Mouse (Mus musculus) limb, embryonic 13.5 days (tissue): Measurements from ENCODE around the gene Fcnb. TPM values are rescaled to one million over a fixed set of nuclear protein-coding genes. Genes with fewer than 3 reads are reported as not detected.

Experiments used
- ATAC-seq: fragments of 200-750 bp; cut with Nextera tagmentation; 2 replicates; pipeline ENCODE4 v1.8.0; 2017; ENCODE audit warnings: low read depth, moderate number of reproducible peaks, moderate TSS enrichment; ENCODE audit not compliant: low FRiP score
- H3K27ac ChIP-seq: fragments of 300-500 bp; sonication (generic); 2 replicates; pipeline ENCODE4 v1.5.1; 2015; ENCODE audit warnings: inconsistent platforms, mild to moderate bottlenecking, moderate library complexity
- H3K27me3 ChIP-seq: fragments of 300-500 bp; sonication (generic); 2 replicates; pipeline ENCODE4 v1.6.1; 2015; ENCODE audit warnings: mild to moderate bottlenecking, inconsistent platforms
- H3K36me3 ChIP-seq: fragments of 300-500 bp; sonication (generic); 2 replicates; pipeline ENCODE4 v1.6.1; 2015; ENCODE audit warnings: inconsistent platforms, mild to moderate bottlenecking, moderate library complexity
- H3K4me1 ChIP-seq: fragments of 300-500 bp; sonication (generic); 2 replicates; pipeline ENCODE4 v1.6.1; 2015; ENCODE audit warnings: inconsistent platforms
- H3K4me2 ChIP-seq: fragments of 300-500 bp; sonication (generic); replicated peaks from 2 replicates; pipeline ENCODE4 v1.6.1; 2015; ENCODE audit warnings: inconsistent platforms, mild to moderate bottlenecking, moderate library complexity
- H3K4me3 ChIP-seq: fragments of 300-500 bp; sonication (generic); 2 replicates; pipeline ENCODE4 v1.5.1; 2015; ENCODE audit warnings: moderate library complexity, mild to moderate bottlenecking, inconsistent platforms
- H3K9ac ChIP-seq: fragments of 300-500 bp; sonication (generic); 2 replicates; pipeline ENCODE4 v1.6.1; 2015; ENCODE audit warnings: mild to moderate bottlenecking, inconsistent platforms
- H3K9me3 ChIP-seq: fragments of 300-500 bp; sonication (generic); 2 replicates; pipeline ENCODE4 v1.6.1; 2016; ENCODE audit warnings: inconsistent platforms
- WGBS: fragments of 180-500 bp; shearing (Covaris S2); methylation state at CpG from one replicate; pipeline ENCODE4 v1.1.7; 2015; 5-methylcytosine and 5-hydroxymethylcytosine counted together
- polyA plus RNA-seq: library from polyadenylated mRNA; unstranded; fragments of >200 nt; fragmentation: Nextera tagmentation; extraction: Ambion mirVana; gene quantifications from 2 replicates; pipeline ENCODE4 v1.2.1, GENCODE M21; 2015

Fcnb gene
- not detected in 2 replicates for polyA plus RNA-seq

GRCm38 (mm10) chr2:28084768-28085167 is at the start of gene Fcnb:
TSS of gene Fcnb (minus strand) at chr2:28084885.
- WGBS: 78% methylated on average over 3 of the region's 3 CpGs
- H3K4me3 ChIP-seq: no peak within 1 kb of the TSS
- H3K4me2 ChIP-seq: no peak within 1 kb of the TSS
- H3K36me3 ChIP-seq: no peaks in the 10 kb centered on the region
- no peak for ATAC-seq
- peaks cover 7% of the 10 kb centered on the region; the same call in 1 of the 2 replicates for H3K4me1 ChIP-seq
- H3K27me3 ChIP-seq: no peaks in the 10 kb centered on the region
- H3K27ac ChIP-seq: no peak within 1 kb of the TSS
- H3K9me3 ChIP-seq: no peaks in the 10 kb centered on the region
- H3K9ac ChIP-seq: no peak within 1 kb of the TSS

GRCm38 (mm10) chr2:28133833-28134232 is 49.1 kb upstream of the Fcnb start:
- 86% methylated on average over 9 of the region's 9 CpGs for WGBS
- no peak overlapping the region for H3K9ac ChIP-seq
- no peak for ATAC-seq

GRCm38 (mm10) chr2:28132117-28132516 is 47.4 kb upstream of the Fcnb start:
- 56% methylated on average over 4 of the region's 4 CpGs for WGBS
- no peaks in the 10 kb centered on the region for H3K27me3 ChIP-seq
- no peak overlapping the region for H3K27ac ChIP-seq
- ATAC-seq: no peak
- H3K9ac ChIP-seq: no peak overlapping the region
- H3K4me1 ChIP-seq: peaks cover 5% of the 10 kb centered on the region; the same call in 1 of the 2 replicates
- H3K36me3 ChIP-seq: no peaks in the 10 kb centered on the region
- H3K4me3 ChIP-seq: no peak overlapping the region
- H3K9me3 ChIP-seq: no peaks in the 10 kb centered on the region
- H3K4me2 ChIP-seq: no peak overlapping the region

More at GRCm38 (mm10) chr2:28133833-28134232, 49.1 kb upstream of the Fcnb start:
- Histone ChIP-seq H3K4me2 (no peak overlapping the region), H3K4me1 (peaks cover 15% of the 10 kb centered on the region), H3K27me3 (no peaks in the 10 kb centered on the region), H3K4me3 (no peak overlapping the region), H3K27ac (no peak overlapping the region), H3K9me3 (no peaks in the 10 kb centered on the region), H3K36me3 (no peaks in the 10 kb centered on the region)

GRCm38 (mm10) chr2:28126763-28127438 is 42.2 kb upstream of the Fcnb start:
- Histone ChIP-seq H3K4me1 (no peaks in the 10 kb centered on the region), H3K27me3 (no peaks in the 10 kb centered on the region), H3K4me3 (no peak overlapping the region), H3K4me2 (no peak overlapping the region), H3K36me3 (no peaks in the 10 kb centered on the region), H3K27ac (no peak overlapping the region), H3K9ac (no peak overlapping the region), H3K9me3 (peaks cover 8% of the 10 kb centered on the region; the same call in 1 of the 2 replicates)
- ATAC-seq: no peak
- WGBS: 82% methylated on average over 12 of the region's 12 CpGs

- WGBS: 86% methylated on average over 2 of the region's 2 CpGs
- Histone ChIP-seq H3K9ac (no peak overlapping the region), H3K4me1 (no peaks in the 10 kb centered on the region), H3K9me3 (peaks cover 11% of the 10 kb centered on the region; the same call in 1 of the 2 replicates), H3K36me3 (no peaks in the 10 kb centered on the region), H3K27ac (no peak overlapping the region), H3K27me3 (no peaks in the 10 kb centered on the region), H3K4me3 (no peak overlapping the region), H3K4me2 (no peak overlapping the region)
- ATAC-seq: no peak
Measured at GRCm38 (mm10) chr2:28123910-28124309, 39.2 kb upstream of the Fcnb start.

GRCm38 (mm10) chr2:28121309-28121708 is 36.6 kb upstream of the Fcnb start:
- Histone ChIP-seq H3K4me2 (no peak overlapping the region), H3K9ac (no peak overlapping the region), H3K4me3 (no peak overlapping the region), H3K27me3 (peaks cover 9% of the 10 kb centered on the region), H3K9me3 (peaks cover 11% of the 10 kb centered on the region; the same call in 1 of the 2 replicates), H3K4me1 (peaks cover 12% of the 10 kb centered on the region), H3K36me3 (no peaks in the 10 kb centered on the region), H3K27ac (no peak overlapping the region)
- 62% methylated on average over 4 of the region's 4 CpGs for WGBS
- ATAC-seq: no peak

- ATAC-seq: no peak
- Histone ChIP-seq H3K4me3 (no peak overlapping the region), H3K4me2 (no peak overlapping the region), H3K9ac (no peak overlapping the region), H3K4me1 (peaks cover 15% of the 10 kb centered on the region), H3K27ac (no peak overlapping the region), H3K36me3 (no peaks in the 10 kb centered on the region), H3K27me3 (peaks cover 9% of the 10 kb centered on the region), H3K9me3 (peaks cover 11% of the 10 kb centered on the region; the same call in 1 of the 2 replicates)
- WGBS: 94% methylated on average over 9 of the region's 9 CpGs
Measured at GRCm38 (mm10) chr2:28120342-28120741, 35.7 kb upstream of the Fcnb start.

- Histone ChIP-seq H3K4me1 (peaks cover 25% of the 10 kb centered on the region), H3K9ac (no peak overlapping the region), H3K4me3 (no peak overlapping the region), H3K36me3 (no peaks in the 10 kb centered on the region), H3K4me2 (no peak overlapping the region), H3K27ac (no peak overlapping the region), H3K9me3 (peaks cover 11% of the 10 kb centered on the region; the same call in 1 of the 2 replicates), H3K27me3 (peaks cover 9% of the 10 kb centered on the region)
- WGBS: 44% methylated on average over 6 of the region's 6 CpGs
- ATAC-seq: no peak
Measured at GRCm38 (mm10) chr2:28118518-28119116, 33.9 kb upstream of the Fcnb start.

GRCm38 (mm10) chr2:28117490-28118308 is 33.0 kb upstream of the Fcnb start:
- H3K27me3 ChIP-seq: peaks cover 9% of the 10 kb centered on the region
- peaks cover 10% of the 10 kb centered on the region; the same call in 1 of the 2 replicates for H3K9me3 ChIP-seq
- H3K9ac ChIP-seq: no peak overlapping the region
- H3K27ac ChIP-seq: no peak overlapping the region
- 32% methylated on average over 11 of the region's 11 CpGs for WGBS
- H3K36me3 ChIP-seq: no peaks in the 10 kb centered on the region
- no peak overlapping the region for H3K4me2 ChIP-seq
- no peak overlapping the region for H3K4me3 ChIP-seq
- peaks cover 34% of the 10 kb centered on the region for H3K4me1 ChIP-seq
- ATAC-seq: no peak

- H3K36me3 ChIP-seq: no peaks in the 10 kb centered on the region
- no peak overlapping the region for H3K4me3 ChIP-seq
- no peaks in the 10 kb centered on the region for H3K27me3 ChIP-seq
- no peak for ATAC-seq
- no peak overlapping the region for H3K4me2 ChIP-seq
- no peaks in the 10 kb centered on the region for H3K9me3 ChIP-seq
- H3K4me1 ChIP-seq: peaks cover 20% of the 10 kb centered on the region
- 65% methylated on average over 5 of the region's 5 CpGs for WGBS
- no peak overlapping the region for H3K9ac ChIP-seq
- no peak overlapping the region for H3K27ac ChIP-seq
Measured at GRCm38 (mm10) chr2:28108763-28109162, 24.1 kb upstream of the Fcnb start.

- WGBS: 63% methylated on average over 2 of the region's 2 CpGs
- no peak overlapping the region for H3K27ac ChIP-seq
- no peaks in the 10 kb centered on the region for H3K36me3 ChIP-seq
- no peak overlapping the region for H3K4me2 ChIP-seq
- no peaks in the 10 kb centered on the region; the same call in 1 of the 2 replicates for H3K4me1 ChIP-seq
- no peaks in the 10 kb centered on the region for H3K27me3 ChIP-seq
- H3K9ac ChIP-seq: no peak overlapping the region
- no peak for ATAC-seq
- H3K4me3 ChIP-seq: no peak overlapping the region
- H3K9me3 ChIP-seq: no peaks in the 10 kb centered on the region
Measured at GRCm38 (mm10) chr2:28106002-28106401, 21.3 kb upstream of the Fcnb start.

- ATAC-seq: no peak
Measured at GRCm38 (mm10) chr2:28103653-28104052, 19.0 kb upstream of the Fcnb start.

More at GRCm38 (mm10) chr2:28103653-28104052, 19.0 kb upstream of the Fcnb start:
- Histone ChIP-seq H3K27ac (no peak overlapping the region), H3K9ac (no peak overlapping the region), H3K36me3 (no peaks in the 10 kb centered on the region), H3K4me3 (no peak overlapping the region), H3K4me1 (peaks cover 6% of the 10 kb centered on the region; the same call in 1 of the 2 replicates), H3K4me2 (no peak overlapping the region), H3K27me3 (peaks cover 6% of the 10 kb centered on the region; the same call in 1 of the 2 replicates), H3K9me3 (no peaks in the 10 kb centered on the region)
- 52% methylated on average over 2 of the region's 2 CpGs for WGBS
